Mouse (Mus musculus) C2C12 (cell line): Measurements from ENCODE around the gene Rnf8.

ENCODE experiments used
- CTCF ChIP-seq: IDR thresholded peaks from one replicate; pipeline ENCODE4 v1.5.1; 2011; ENCODE audit not compliant: control insufficient read depth, insufficient read depth, insufficient read length
- MAX ChIP-seq: IDR thresholded peaks from one replicate; pipeline ENCODE4 v1.6.1; 2011; ENCODE audit warnings: mild to moderate bottlenecking, control low read depth

DNA sequence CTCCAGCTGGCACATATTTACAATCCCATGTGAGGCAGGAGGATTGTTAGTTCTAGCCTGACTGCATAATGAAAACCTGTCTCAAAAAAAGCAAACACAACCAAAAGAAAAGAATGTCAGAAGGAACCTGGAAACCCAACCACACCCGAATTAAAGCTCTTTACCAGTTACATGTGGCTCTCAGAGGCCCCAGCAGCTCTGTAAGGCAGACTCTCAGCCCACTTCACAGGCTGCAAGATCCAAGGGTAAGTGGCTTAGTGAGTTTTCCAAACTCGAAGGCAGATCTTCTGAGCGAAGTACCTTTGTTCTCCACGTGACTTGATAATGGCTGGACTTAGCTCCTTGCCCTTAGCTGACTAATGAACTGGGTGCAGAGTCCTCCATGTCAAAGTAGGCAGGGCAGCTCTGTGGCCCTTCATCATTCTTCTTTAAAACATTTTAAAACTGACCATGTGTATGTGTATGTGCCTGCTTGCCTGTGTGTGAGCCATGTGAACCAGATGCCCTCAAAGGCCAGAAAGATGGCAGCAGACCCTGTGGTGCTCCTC lies 34.9 kb upstream of the Rnf8 start:
- TF ChIP-seq CTCF (no peak), MAX (no peak)
